Mouse (Mus musculus): ENCODE results near the gene Ank2.

- TF ChIP-seq POLR2A (IDR thresholded peaks at IDR 0.05; ENCODE audit: borderline replicate concordance, extremely low read depth, low read depth, low read length) (no peak), CTCF (IDR thresholded peaks at IDR 0.05; ENCODE audit: insufficient read depth, low read length) (no peak)
Observed at GRCm38 (mm10) chr3:127124375-127124993, 374.7 kb downstream of the Ank2 start.
